Mouse (Mus musculus): ENCODE results near the gene Ifna1. TPM values are rescaled to one million over a fixed set of nuclear protein-coding genes. Genes with fewer than 3 reads are reported as not detected.

Gene Ifna1
- total RNA-seq, 1 experiment = not detected

DNA sequence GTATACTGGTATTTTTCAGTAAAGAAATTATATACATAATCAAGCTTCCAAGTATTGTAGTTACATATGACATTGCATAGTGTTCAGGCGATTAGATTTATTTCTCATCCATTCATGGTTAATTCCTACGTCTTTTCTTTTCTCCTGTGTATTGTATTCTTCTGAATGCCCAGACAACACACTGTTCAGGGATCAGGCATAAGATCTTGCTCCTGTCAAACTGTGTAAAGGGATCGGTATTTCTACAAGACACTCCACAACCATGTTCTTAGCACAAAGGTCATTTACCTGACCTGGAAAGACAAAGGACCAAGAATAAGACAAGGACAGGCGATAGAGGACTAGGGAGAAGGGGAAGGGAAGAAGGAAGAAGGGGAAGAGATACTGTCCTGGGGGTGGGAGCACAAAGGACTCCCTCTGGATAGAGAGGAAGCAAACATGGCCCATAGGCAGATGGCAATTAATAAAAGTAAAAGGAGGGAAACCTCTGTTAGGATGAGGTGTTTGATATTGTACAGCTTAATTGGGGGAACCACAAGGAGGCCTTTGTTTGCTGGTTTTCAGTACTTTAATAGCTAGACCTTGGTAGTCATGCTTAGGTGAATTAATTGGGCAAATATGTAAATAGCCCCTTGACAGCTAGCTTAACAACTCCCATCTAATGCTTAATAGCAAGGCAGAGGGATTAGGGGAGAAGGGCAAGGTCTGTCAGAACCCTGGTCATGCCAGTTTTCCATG, 1.3 kb downstream of the Ifna1 start:
- Histone ChIP-seq H3K9ac (ENCODE audit: insufficient read depth, low read depth, low read length, poor library complexity, severe bottlenecking) (no peak overlapping the region), H3K27ac (ENCODE audit: insufficient read depth, low read depth, low read length, poor library complexity, severe bottlenecking) (no peak overlapping the region)
- no peak for DNase-seq (ENCODE audit: low read depth, low spot score)

GRCm38 (mm10) chr4:88859214-88859613, 9.3 kb downstream of the Ifna1 start:
- in situ Hi-C loops (cut with MboI; ENCODE audit: low sequenced_read_pairs in 2 of 2, unreplicated experiment in 2 of 2) = no loop called here
- no peak for DNase-seq (ENCODE audit: low read depth, low spot score)
- Histone ChIP-seq H3K9me3 (ENCODE audit: control insufficient read depth, insufficient read depth, low read depth, low read length) (no peaks in the 10 kb centered on the region), H3K36me3 (ENCODE audit: control insufficient read depth, insufficient read depth, low read length, poor library complexity, severe bottlenecking) (no peaks in the 10 kb centered on the region), H3K9ac (ENCODE audit: insufficient read depth, low read depth, low read length, poor library complexity, severe bottlenecking) (no peak overlapping the region), H3K4me3 (ENCODE audit: insufficient read depth in 1 of 2, low read depth in 1 of 2, low read length in 2 of 2, poor library complexity in 1 of 2, severe bottlenecking in 1 of 2) (no peak overlapping the region), H3K27ac (ENCODE audit: insufficient read depth, low read depth, low read length, poor library complexity, severe bottlenecking) (no peak overlapping the region), H3K4me1 (ENCODE audit: control insufficient read depth in 2 of 2, insufficient read depth in 2 of 2, low read length in 2 of 2, poor library complexity in 1 of 2) (peaks cover 0 to 16% of the 10 kb centered on the region in 2 experiments; a peak in 2 of 4 replicates)
- TF ChIP-seq ZC3H11A (IDR thresholded peaks at IDR 0.05; ENCODE audit: borderline replicate concordance, low read depth, low read length) (no peak), HCFC1 (IDR thresholded peaks at IDR 0.05; ENCODE audit: borderline replicate concordance, insufficient read depth, low read length) (no peak), ZNF384 (IDR thresholded peaks at IDR 0.05; ENCODE audit: low read depth, low read length) (no peak), MAFK (IDR thresholded peaks at IDR 0.05; ENCODE audit: insufficient read depth, low read depth, low read length) (no peak), CHD2 (IDR thresholded peaks at IDR 0.05; ENCODE audit: low read depth, low read length) (no peak)

More for the DNA sequence above, 1.3 kb downstream of the Ifna1 start:
- no peak overlapping the region for H3K4me3 ChIP-seq (ENCODE audit: insufficient read depth in 1 of 2, low read depth in 1 of 2, low read length in 2 of 2, poor library complexity in 1 of 2, severe bottlenecking in 1 of 2)
- H3K36me3 ChIP-seq (ENCODE audit: control insufficient read depth, insufficient read depth, low read length, poor library complexity, severe bottlenecking) = no peaks in the 10 kb centered on the region
- in situ Hi-C loops (cut with MboI; ENCODE audit: low sequenced_read_pairs in 2 of 2, unreplicated experiment in 2 of 2) = no loop called here
- H3K4me1 ChIP-seq (ENCODE audit: control insufficient read depth in 2 of 2, insufficient read depth in 2 of 2, low read length in 2 of 2, poor library complexity in 1 of 2) = no peaks in the 10 kb centered on the region
- H3K9me3 ChIP-seq (ENCODE audit: control insufficient read depth, insufficient read depth, low read depth, low read length) = no peaks in the 10 kb centered on the region
- TF ChIP-seq ZC3H11A (IDR thresholded peaks at IDR 0.05; ENCODE audit: borderline replicate concordance, low read depth, low read length) (no peak), ZNF384 (IDR thresholded peaks at IDR 0.05; ENCODE audit: low read depth, low read length) (no peak), CHD2 (IDR thresholded peaks at IDR 0.05; ENCODE audit: low read depth, low read length) (no peak), HCFC1 (IDR thresholded peaks at IDR 0.05; ENCODE audit: borderline replicate concordance, insufficient read depth, low read length) (no peak), MAFK (IDR thresholded peaks at IDR 0.05; ENCODE audit: insufficient read depth, low read depth, low read length) (no peak)

DNA sequence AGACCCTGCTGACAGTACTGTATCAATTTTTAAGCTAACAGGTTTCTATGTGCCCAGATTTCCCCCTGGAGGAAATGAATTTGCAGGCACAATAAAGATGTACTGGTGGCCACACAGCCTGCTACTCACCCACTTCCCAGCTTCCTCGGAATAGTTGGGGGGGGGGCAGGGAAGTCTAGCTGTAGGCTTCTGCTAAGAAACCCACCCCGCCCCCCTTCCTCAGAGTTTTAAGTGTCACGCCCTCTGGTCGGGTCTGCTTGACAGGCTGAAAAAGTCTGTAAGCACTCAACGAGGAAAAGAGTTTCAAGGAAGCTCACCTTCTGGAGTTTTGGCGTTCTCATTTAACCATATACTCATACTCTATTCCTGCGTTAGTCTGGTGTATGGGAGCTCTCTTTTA, 13.4 kb downstream of the Ifna1 start:
- peak; percentile 41 for DNase-seq (ENCODE audit: low read depth, low spot score)
- in situ Hi-C loops (cut with MboI; ENCODE audit: low sequenced_read_pairs in 2 of 2, unreplicated experiment in 2 of 2) = no loop called here
- TF ChIP-seq ZC3H11A (IDR thresholded peaks at IDR 0.05; ENCODE audit: borderline replicate concordance, low read depth, low read length) = no peak
- TF ChIP-seq HCFC1 (IDR thresholded peaks at IDR 0.05; ENCODE audit: borderline replicate concordance, insufficient read depth, low read length) = no peak
- no peak for TF ChIP-seq ZNF384 (IDR thresholded peaks at IDR 0.05; ENCODE audit: low read depth, low read length)
- TF ChIP-seq CHD2 (IDR thresholded peaks at IDR 0.05; ENCODE audit: low read depth, low read length) = no peak
- TF ChIP-seq MAFK (IDR thresholded peaks at IDR 0.05; ENCODE audit: insufficient read depth, low read depth, low read length) = no peak

GRCm38 (mm10) chr4:88864599-88864998, 14.7 kb downstream of the Ifna1 start:
- no peak overlapping the region for H3K9ac ChIP-seq (ENCODE audit: insufficient read depth, low read depth, low read length, poor library complexity, severe bottlenecking)
- no peak overlapping the region for H3K4me3 ChIP-seq (ENCODE audit: insufficient read depth in 1 of 2, low read depth in 1 of 2, low read length in 2 of 2, poor library complexity in 1 of 2, severe bottlenecking in 1 of 2)
- in situ Hi-C loops (cut with MboI; ENCODE audit: low sequenced_read_pairs in 2 of 2, unreplicated experiment in 2 of 2) = no loop called here
- H3K4me1 ChIP-seq (ENCODE audit: control insufficient read depth in 2 of 2, insufficient read depth in 2 of 2, low read length in 2 of 2, poor library complexity in 1 of 2) = peaks cover 0 to 19% of the 10 kb centered on the region in 2 experiments; a peak in 2 of 4 replicates
- no peaks in the 10 kb centered on the region for H3K36me3 ChIP-seq (ENCODE audit: control insufficient read depth, insufficient read depth, low read length, poor library complexity, severe bottlenecking)
- no peak overlapping the region for H3K27ac ChIP-seq (ENCODE audit: insufficient read depth, low read depth, low read length, poor library complexity, severe bottlenecking)
- H3K9me3 ChIP-seq (ENCODE audit: control insufficient read depth, insufficient read depth, low read depth, low read length) = no peaks in the 10 kb centered on the region
- no peak for DNase-seq (ENCODE audit: low read depth, low spot score)
- no peak for TF ChIP-seq HCFC1 (IDR thresholded peaks at IDR 0.05; ENCODE audit: borderline replicate concordance, insufficient read depth, low read length)
- TF ChIP-seq MAFK (IDR thresholded peaks at IDR 0.05; ENCODE audit: insufficient read depth, low read depth, low read length) = no peak
- TF ChIP-seq CHD2 (IDR thresholded peaks at IDR 0.05; ENCODE audit: low read depth, low read length) = no peak
- TF ChIP-seq ZC3H11A (IDR thresholded peaks at IDR 0.05; ENCODE audit: borderline replicate concordance, low read depth, low read length) = no peak
- TF ChIP-seq ZNF384 (IDR thresholded peaks at IDR 0.05; ENCODE audit: low read depth, low read length) = no peak

More for the DNA sequence above, 13.4 kb downstream of the Ifna1 start:
- Histone ChIP-seq H3K36me3 (ENCODE audit: control insufficient read depth, insufficient read depth, low read length, poor library complexity, severe bottlenecking) (no peaks in the 10 kb centered on the region), H3K9me3 (ENCODE audit: control insufficient read depth, insufficient read depth, low read depth, low read length) (no peaks in the 10 kb centered on the region), H3K9ac (ENCODE audit: insufficient read depth, low read depth, low read length, poor library complexity, severe bottlenecking) (no peak overlapping the region; the same call in 1 of the 2 replicates), H3K4me3 (ENCODE audit: insufficient read depth in 1 of 2, low read depth in 1 of 2, low read length in 2 of 2, poor library complexity in 1 of 2, severe bottlenecking in 1 of 2) (no peak overlapping the region), H3K4me1 (ENCODE audit: control insufficient read depth in 2 of 2, insufficient read depth in 2 of 2, low read length in 2 of 2, poor library complexity in 1 of 2) (peaks cover 0 to 19% of the 10 kb centered on the region in 2 experiments; a peak in 2 of 4 replicates), H3K27ac (ENCODE audit: insufficient read depth, low read depth, low read length, poor library complexity, severe bottlenecking) (no peak overlapping the region; the same call in 1 of the 2 replicates)

All from ES-E14 (cell line).